Mouse (Mus musculus) kidney, embryonic 15.5 days (tissue): ENCODE measurements at regions not wholly inside any gene's neighbourhood (a gene's known extent, or its start where the extent isn't known, plus 50 kb on each side); places are given as distances from the start of the nearest gene placed in this dataset.

Experiments
- ATAC-seq: fragments of 200-750 bp; cut with Nextera tagmentation; replicated peaks from 2 replicates; pipeline ENCODE4 v1.8.0; 2017; ENCODE audit warnings: moderate TSS enrichment; ENCODE audit not compliant: low FRiP score
- H3K27ac ChIP-seq: fragments of 300-500 bp; sonication (generic); 2 replicates; pipeline ENCODE4 v1.5.1; 2015; ENCODE audit warnings: mild to moderate bottlenecking, inconsistent platforms
- H3K27me3 ChIP-seq: fragments of 300-500 bp; sonication (generic); 2 replicates; pipeline ENCODE4 v1.6.1; 2015; ENCODE audit warnings: inconsistent platforms
- H3K36me3 ChIP-seq: fragments of 300-500 bp; sonication (generic); 2 replicates; pipeline ENCODE4 v1.6.1; 2015; ENCODE audit warnings: inconsistent platforms
- H3K4me1 ChIP-seq: fragments of 300-500 bp; sonication (generic); 2 replicates; pipeline ENCODE4 v1.6.1; 2015; ENCODE audit warnings: inconsistent platforms
- H3K4me2 ChIP-seq: fragments of 300-500 bp; sonication (generic); 2 replicates; pipeline ENCODE4 v1.6.1; 2015; ENCODE audit warnings: moderate library complexity, mild to moderate bottlenecking, inconsistent platforms
- H3K4me3 ChIP-seq: fragments of 300-500 bp; sonication (generic); replicated peaks from 2 replicates; pipeline ENCODE4 v1.5.1; 2015; ENCODE audit warnings: mild to moderate bottlenecking, inconsistent platforms
- H3K9ac ChIP-seq: fragments of 300-500 bp; sonication (generic); 2 replicates; pipeline ENCODE4 v1.6.1; 2015; ENCODE audit warnings: mild to moderate bottlenecking, inconsistent platforms
- H3K9me3 ChIP-seq: fragments of 300-500 bp; sonication (generic); replicated peaks from 2 replicates; pipeline ENCODE4 v1.6.1; 2016; ENCODE audit warnings: inconsistent platforms
- WGBS: fragments of 180-500 bp; shearing (Covaris S2); methylation state at CpG from one replicate; pipeline ENCODE4 v1.1.7; 2015; ENCODE audit warnings: mixed read lengths; 5-methylcytosine and 5-hydroxymethylcytosine counted together

GRCm38 (mm10) chr1:128535537-128536150, 56.4 kb downstream of the Cxcr4 start:
- WGBS: 57% methylated on average over 10 of the region's 10 CpGs
- Histone ChIP-seq H3K4me2 (no peak overlapping the region), H3K27ac (no peak overlapping the region), H3K4me3 (no peak overlapping the region), H3K9me3 (no peaks in the 10 kb centered on the region), H3K36me3 (no peaks in the 10 kb centered on the region), H3K27me3 (no peaks in the 10 kb centered on the region), H3K9ac (no peak overlapping the region), H3K4me1 (peaks cover 12% of the 10 kb centered on the region; the same call in 1 of the 2 replicates)
- no peak for ATAC-seq

GRCm38 (mm10) chr1:128532632-128533031, 59.5 kb downstream of the Cxcr4 start:
- H3K4me2 ChIP-seq: no peak overlapping the region
- H3K36me3 ChIP-seq: no peaks in the 10 kb centered on the region
- peaks cover 6% of the 10 kb centered on the region; the same call in 1 of the 2 replicates for H3K4me1 ChIP-seq
- no peak overlapping the region for H3K9ac ChIP-seq
- ATAC-seq: no peak
- no peaks in the 10 kb centered on the region for H3K9me3 ChIP-seq
- no peak overlapping the region for H3K4me3 ChIP-seq
- H3K27me3 ChIP-seq: no peaks in the 10 kb centered on the region
- H3K27ac ChIP-seq: no peak overlapping the region
- 6% methylated on average over 4 of the region's 4 CpGs for WGBS

GRCm38 (mm10) chr1:128529808-128530545, 62.1 kb downstream of the Cxcr4 start:
- Histone ChIP-seq H3K27me3 (no peaks in the 10 kb centered on the region), H3K4me2 (no peak overlapping the region)
- 88% methylated on average over 4 of the region's 4 CpGs for WGBS

GRCm38 (mm10) chr1:128519234-128519633, 72.9 kb downstream of the Cxcr4 start:
- no peak overlapping the region for H3K27ac ChIP-seq
- no peak for ATAC-seq
- H3K27me3 ChIP-seq: no peaks in the 10 kb centered on the region
- no peaks in the 10 kb centered on the region for H3K4me1 ChIP-seq
- H3K9me3 ChIP-seq: no peaks in the 10 kb centered on the region
- WGBS: 89% methylated on average over 4 of the region's 4 CpGs
- H3K4me2 ChIP-seq: no peak overlapping the region
- H3K36me3 ChIP-seq: no peaks in the 10 kb centered on the region
- H3K9ac ChIP-seq: no peak overlapping the region
- H3K4me3 ChIP-seq: no peak overlapping the region

More at GRCm38 (mm10) chr1:128529808-128530545, 62.1 kb downstream of the Cxcr4 start:
- peaks cover 3% of the 10 kb centered on the region; the same call in 1 of the 2 replicates for H3K4me1 ChIP-seq
- no peak for ATAC-seq
- no peak overlapping the region for H3K27ac ChIP-seq
- no peak overlapping the region for H3K9ac ChIP-seq
- H3K4me3 ChIP-seq: no peak overlapping the region
- H3K36me3 ChIP-seq: no peaks in the 10 kb centered on the region
- no peaks in the 10 kb centered on the region for H3K9me3 ChIP-seq

GRCm38 (mm10) chr1:128518514-128518913, 73.6 kb downstream of the Cxcr4 start:
- H3K36me3 ChIP-seq: no peaks in the 10 kb centered on the region
- H3K4me2 ChIP-seq: no peak overlapping the region
- no peak overlapping the region for H3K27ac ChIP-seq
- 93% methylated on average over 5 of the region's 5 CpGs for WGBS
- no peak overlapping the region for H3K4me3 ChIP-seq
- no peaks in the 10 kb centered on the region for H3K4me1 ChIP-seq
- no peaks in the 10 kb centered on the region for H3K9me3 ChIP-seq
- H3K27me3 ChIP-seq: no peaks in the 10 kb centered on the region
- H3K9ac ChIP-seq: no peak overlapping the region
- no peak for ATAC-seq

GRCm38 (mm10) chr1:128517351-128517750, 74.7 kb downstream of the Cxcr4 start:
- Histone ChIP-seq H3K9me3 (no peaks in the 10 kb centered on the region), H3K27ac (no peak overlapping the region), H3K27me3 (no peaks in the 10 kb centered on the region), H3K4me3 (no peak overlapping the region), H3K4me1 (no peaks in the 10 kb centered on the region), H3K4me2 (no peak overlapping the region), H3K9ac (no peak overlapping the region), H3K36me3 (no peaks in the 10 kb centered on the region)
- ATAC-seq: no peak
- 90% methylated on average over 1 of the region's 1 CpGs for WGBS

GRCm38 (mm10) chr1:128514327-128514726, 77.8 kb downstream of the Cxcr4 start:
- ATAC-seq: no peak
- Histone ChIP-seq H3K27ac (no peak overlapping the region), H3K9me3 (no peaks in the 10 kb centered on the region), H3K27me3 (no peaks in the 10 kb centered on the region), H3K36me3 (no peaks in the 10 kb centered on the region), H3K4me2 (no peak overlapping the region), H3K4me3 (no peak overlapping the region), H3K9ac (no peak overlapping the region), H3K4me1 (no peaks in the 10 kb centered on the region)
- 98% methylated on average over 1 of the region's 1 CpGs for WGBS

- Histone ChIP-seq H3K4me2 (no peak overlapping the region), H3K4me1 (no peaks in the 10 kb centered on the region), H3K9me3 (no peaks in the 10 kb centered on the region), H3K9ac (no peak overlapping the region), H3K27me3 (no peaks in the 10 kb centered on the region), H3K27ac (no peak overlapping the region), H3K4me3 (no peak overlapping the region), H3K36me3 (no peaks in the 10 kb centered on the region)
- no peak for ATAC-seq
- WGBS: 85% methylated on average over 2 of the region's 2 CpGs
Observed at GRCm38 (mm10) chr1:128513911-128514310, 78.2 kb downstream of the Cxcr4 start.

GRCm38 (mm10) chr1:128513153-128513552, 78.9 kb downstream of the Cxcr4 start:
- no peak overlapping the region for H3K4me3 ChIP-seq
- H3K36me3 ChIP-seq: no peaks in the 10 kb centered on the region
- no peaks in the 10 kb centered on the region for H3K4me1 ChIP-seq
- no peaks in the 10 kb centered on the region for H3K9me3 ChIP-seq
- H3K27ac ChIP-seq: no peak overlapping the region
- no peak overlapping the region for H3K9ac ChIP-seq
- no peaks in the 10 kb centered on the region for H3K27me3 ChIP-seq
- WGBS: 84% methylated on average over 4 of the region's 4 CpGs
- H3K4me2 ChIP-seq: no peak overlapping the region
- no peak for ATAC-seq

- no peak overlapping the region for H3K9ac ChIP-seq
- H3K4me3 ChIP-seq: no peak overlapping the region
- no peak for ATAC-seq
- 0 out of 2 replicates have a peak overlapping the region, but pooled peaks have one; percentile 18 for H3K27ac ChIP-seq
- H3K9me3 ChIP-seq: no peaks in the 10 kb centered on the region
- no peaks in the 10 kb centered on the region for H3K27me3 ChIP-seq
- H3K4me2 ChIP-seq: no peak overlapping the region
- 80% methylated on average over 2 of the region's 2 CpGs for WGBS
- no peaks in the 10 kb centered on the region for H3K36me3 ChIP-seq
- H3K4me1 ChIP-seq: no peaks in the 10 kb centered on the region
Observed at GRCm38 (mm10) chr1:128508816-128509461, 83.2 kb downstream of the Cxcr4 start.

GRCm38 (mm10) chr1:128506551-128507313, 85.4 kb downstream of the Cxcr4 start:
- H3K9me3 ChIP-seq: no peaks in the 10 kb centered on the region
- no peak for ATAC-seq
- no peaks in the 10 kb centered on the region for H3K27me3 ChIP-seq
- no peaks in the 10 kb centered on the region for H3K36me3 ChIP-seq
- 79% methylated on average over 4 of the region's 4 CpGs for WGBS
- H3K27ac ChIP-seq: no peak overlapping the region
- no peak overlapping the region for H3K4me2 ChIP-seq
- H3K9ac ChIP-seq: no peak overlapping the region
- no peaks in the 10 kb centered on the region for H3K4me1 ChIP-seq
- H3K4me3 ChIP-seq: no peak overlapping the region

GRCm38 (mm10) chr1:128504371-128504770, 87.2 kb upstream of the Dars start:
- no peaks in the 10 kb centered on the region for H3K4me1 ChIP-seq
- H3K36me3 ChIP-seq: no peaks in the 10 kb centered on the region
- no peak overlapping the region for H3K27ac ChIP-seq
- H3K9ac ChIP-seq: no peak overlapping the region
- WGBS: 60% methylated on average over 4 of the region's 4 CpGs
- no peaks in the 10 kb centered on the region for H3K27me3 ChIP-seq
- H3K4me3 ChIP-seq: no peak overlapping the region
- no peaks in the 10 kb centered on the region for H3K9me3 ChIP-seq
- ATAC-seq: no peak
- no peak overlapping the region for H3K4me2 ChIP-seq
